Mouse (Mus musculus) brain, adult 2 months (tissue): ENCODE measurements at regions not wholly inside any gene's neighbourhood (a gene's known extent, or its start where the extent isn't known, plus 50 kb on each side); places are given as distances from the start of the nearest gene placed in this dataset.

ENCODE experiments used
- DNase-seq: peaks from one replicate; pipeline ENCODE4 v3.0.0; 2011; ENCODE audit warnings: low read depth, low spot score

- DNase-seq, result no peak
Measured at GRCm38 (mm10) chr17:16247681-16248080, 416.8 kb upstream of the Rgmb start.

DNA sequence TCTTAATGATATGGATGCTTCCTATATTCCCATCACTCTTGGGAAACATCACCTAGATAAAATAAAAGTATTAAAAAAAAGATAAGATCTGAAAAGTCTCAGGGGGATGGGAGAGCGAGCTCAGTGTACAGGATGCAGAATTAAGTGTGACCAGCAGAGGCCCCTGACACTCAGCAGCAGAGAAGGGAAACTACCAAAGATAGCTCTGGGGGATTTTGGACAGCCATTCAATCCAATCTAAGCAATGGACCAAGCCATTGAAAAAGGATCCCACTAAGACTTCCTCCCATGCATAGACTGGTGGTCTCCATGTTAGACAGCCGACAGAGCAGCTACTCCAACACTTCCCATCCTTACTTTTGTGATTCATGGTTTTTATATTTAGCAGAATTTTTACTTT is 390.4 kb upstream of the Rgmb start:
- no peak for DNase-seq

DNA sequence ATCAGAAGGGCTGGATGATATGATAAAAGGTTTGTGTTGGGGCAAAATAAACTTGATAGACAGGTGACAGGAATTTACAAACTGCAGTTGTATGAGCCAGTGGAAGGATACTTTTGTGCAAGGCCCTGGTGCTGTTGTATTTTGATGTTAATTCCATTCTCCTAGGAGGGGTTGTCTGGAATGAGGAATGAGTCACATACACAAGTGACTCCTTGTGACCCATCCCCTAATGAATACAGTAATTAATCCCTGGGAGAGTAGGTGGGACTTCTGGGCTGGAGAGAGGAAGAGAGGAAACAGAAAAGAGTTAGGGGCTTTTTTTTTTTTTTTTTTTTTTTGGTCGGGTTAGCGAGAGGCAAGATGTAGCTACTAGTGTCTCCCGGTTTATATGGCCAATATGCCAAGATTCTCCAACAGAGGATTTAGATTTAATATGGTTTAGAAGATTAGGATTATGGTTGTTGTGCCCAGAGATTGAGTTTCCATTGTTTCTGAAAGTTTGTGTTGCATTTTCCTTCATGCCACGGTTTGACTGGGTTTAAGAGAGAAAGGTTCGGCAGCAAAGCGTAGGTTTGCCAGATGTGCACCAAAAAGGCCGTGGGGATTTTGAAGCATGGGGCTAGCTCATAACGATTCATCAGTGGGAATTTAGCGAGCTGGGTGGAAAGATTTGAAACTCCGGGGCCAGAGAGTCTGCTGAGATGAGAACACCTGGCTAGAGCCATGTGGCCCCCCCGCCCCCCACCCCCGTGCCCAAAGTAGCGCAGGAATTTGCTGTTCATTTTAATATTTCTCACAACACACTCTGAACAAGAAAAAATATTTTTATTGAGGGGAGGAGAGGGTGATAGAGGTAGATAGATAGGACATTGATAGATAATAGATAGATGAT is 389.1 kb upstream of the Rgmb start:
- DNase-seq, result no peak

GRCm38 (mm10) chr17:16218623-16219022 is 387.8 kb upstream of the Rgmb start:
- DNase-seq, result no peak

DNA sequence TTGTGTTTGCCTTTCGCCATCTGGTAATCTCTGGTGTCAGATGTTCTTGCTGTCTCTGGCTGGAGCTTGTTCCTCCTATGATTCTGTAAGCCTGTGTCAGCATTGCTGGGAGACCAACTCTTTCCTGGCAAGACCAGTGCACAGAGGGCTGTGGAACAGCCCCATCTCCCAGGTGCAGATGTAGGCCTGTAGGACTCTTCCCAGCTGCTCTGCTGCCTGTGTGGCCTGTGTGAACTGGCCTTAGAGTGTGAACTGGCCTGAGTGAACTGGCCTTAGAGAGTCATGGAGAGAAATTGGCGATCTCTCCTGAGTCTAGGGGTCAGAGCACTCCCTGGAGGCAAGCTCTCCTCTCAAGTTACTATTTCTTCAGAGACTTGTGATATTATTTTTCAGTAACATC is 386.0 kb upstream of the Rgmb start:
- no peak for DNase-seq

DNA sequence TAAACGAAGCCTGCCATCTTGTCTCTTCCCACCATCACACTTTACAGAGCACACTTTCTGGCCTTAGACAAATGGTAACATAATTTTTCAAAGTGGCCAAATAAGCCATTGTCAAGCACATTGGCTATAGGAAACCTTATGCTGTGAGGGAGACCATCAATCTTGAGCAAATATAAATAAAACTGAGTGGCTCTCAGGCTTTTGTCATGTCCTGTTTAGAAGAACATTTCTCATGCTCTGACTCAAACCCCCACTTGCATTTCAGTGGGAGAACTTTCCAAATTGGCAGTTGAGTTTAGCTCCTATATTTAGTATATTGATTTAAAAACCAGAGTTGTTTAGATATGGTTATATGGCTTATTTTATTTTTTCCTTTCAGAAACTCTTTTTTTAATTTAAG is 362.8 kb upstream of the Rgmb start:
- DNase-seq, result no peak

GRCm38 (mm10) chr17:16180856-16181255 is 350.0 kb upstream of the Rgmb start:
- no peak for DNase-seq

GRCm38 (mm10) chr17:16178102-16178501 is 347.3 kb upstream of the Rgmb start:
- DNase-seq, result no peak

DNA sequence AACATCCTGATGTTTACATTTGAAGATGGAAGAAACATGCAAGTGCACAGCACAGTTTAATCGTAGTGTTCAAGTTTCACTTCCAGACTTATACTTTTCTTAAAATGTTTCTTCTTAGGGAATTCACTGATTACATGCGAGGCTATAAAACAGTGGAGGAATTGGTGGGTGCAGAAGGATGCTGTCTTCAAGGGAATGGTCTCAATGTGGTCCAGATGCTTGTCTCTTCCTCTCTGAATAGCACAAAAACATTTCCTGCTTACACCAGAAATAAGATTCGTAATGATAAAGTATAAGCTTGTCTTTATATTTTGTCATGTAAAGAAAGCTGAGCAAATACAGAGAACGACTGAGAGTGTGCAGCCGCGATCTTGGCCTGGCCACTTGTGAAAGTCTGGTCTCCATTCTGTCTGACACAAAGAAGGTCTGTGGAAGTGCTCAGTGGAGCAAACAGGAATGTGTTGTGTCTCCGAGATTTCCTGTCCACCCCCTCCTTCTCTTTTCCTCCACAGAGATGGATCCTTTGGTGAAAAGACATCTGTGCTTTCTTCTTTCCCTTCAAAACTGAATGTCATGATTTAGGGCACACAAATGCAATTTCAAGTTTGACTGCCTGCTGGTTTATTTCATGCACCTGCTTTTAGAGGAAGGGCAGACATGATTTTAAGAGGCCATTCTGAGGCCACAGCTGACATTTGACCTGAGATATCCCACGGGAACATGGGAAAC is 346.1 kb upstream of the Rgmb start:
- peak; percentile 31 for DNase-seq

DNA sequence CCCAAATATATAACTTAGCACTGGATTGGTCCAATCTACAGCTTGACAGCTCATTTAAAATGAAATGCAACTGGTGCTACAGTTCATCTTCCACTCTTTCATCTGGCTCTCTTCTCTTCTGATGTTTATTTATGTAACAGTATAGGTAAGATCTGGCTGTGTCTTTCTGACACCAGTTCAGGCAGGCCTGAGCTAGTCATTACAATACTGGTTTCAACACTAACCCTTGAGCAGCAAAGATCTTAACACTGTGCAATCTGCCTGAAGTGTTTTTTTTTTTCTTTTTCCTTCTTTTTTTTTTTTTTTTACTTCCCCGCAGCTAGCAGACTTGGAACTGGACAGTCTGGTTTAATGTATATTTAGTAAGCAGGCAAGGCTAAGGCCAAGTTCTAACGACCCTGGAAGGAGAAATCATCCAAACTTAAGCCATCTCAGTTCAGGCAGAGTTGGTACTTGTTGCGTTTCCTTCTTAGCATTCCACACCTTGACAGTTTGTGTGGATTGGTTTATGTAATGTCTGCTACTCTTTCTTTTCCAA is 342.8 kb upstream of the Rgmb start:
- DNase-seq, result no peak

- DNase-seq, result no peak
Measured at GRCm38 (mm10) chr17:16166731-16167130, 335.9 kb upstream of the Rgmb start.

DNA sequence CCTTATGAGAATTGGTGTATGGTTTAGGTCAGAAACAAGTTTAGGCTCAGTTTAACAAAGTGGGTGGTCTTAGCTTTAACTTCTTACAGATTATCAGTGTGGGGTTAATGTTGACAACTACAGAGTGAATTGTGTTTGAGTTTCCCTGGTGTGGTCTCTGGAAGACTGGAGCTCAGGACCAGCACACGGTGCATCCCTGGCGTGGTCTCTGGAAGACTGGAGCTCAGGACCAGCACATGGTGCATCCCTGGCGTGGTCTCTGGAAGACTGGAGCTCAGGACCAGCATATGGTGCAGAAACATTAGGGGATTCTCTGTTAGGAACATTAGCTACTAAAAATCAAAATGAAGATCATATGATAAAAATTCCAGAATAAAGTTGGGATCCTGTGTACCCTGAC is 327.3 kb upstream of the Rgmb start:
- DNase-seq, result no peak

GRCm38 (mm10) chr17:16157711-16158110 is 326.9 kb upstream of the Rgmb start:
- no peak for DNase-seq

DNA sequence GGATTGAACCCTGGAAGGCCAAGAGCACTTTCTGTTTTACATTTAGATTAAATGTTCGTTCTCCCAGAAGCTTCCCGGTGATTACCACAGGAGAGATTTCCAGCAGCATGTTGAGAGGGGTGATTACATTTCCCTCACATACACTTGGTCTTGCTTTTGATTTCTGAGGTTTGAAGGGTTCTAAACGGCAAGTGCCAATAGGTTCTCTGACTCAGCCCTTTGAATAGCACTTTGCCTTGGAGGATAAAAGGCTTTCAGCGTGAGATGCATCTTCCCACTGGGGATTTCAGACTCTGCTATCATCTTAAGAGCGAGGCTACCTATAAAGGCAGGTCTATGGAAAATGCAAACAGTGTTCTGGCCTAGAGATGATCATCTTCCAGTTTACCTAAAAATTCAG is 326.3 kb upstream of the Rgmb start:
- peak; percentile 15 for DNase-seq

- DNase-seq, result no peak
Measured at GRCm38 (mm10) chr17:16156596-16156995, 325.8 kb upstream of the Rgmb start.

- no peak for DNase-seq
Measured at GRCm38 (mm10) chr17:16155587-16155986, 324.7 kb upstream of the Rgmb start.
